Mouse (Mus musculus) lung, postnatal 4 days (tissue): Measurements from ENCODE around the gene D430042O09Rik.

Experiments used
- DNase-seq, 2 experiments: peaks; one replicate each; pipeline ENCODE4 v3.0.0; 2021

D430042O09Rik gene

GRCm38 (mm10) chr7:125741271-125741703 is 33.6 kb downstream of the D430042O09Rik start:
- DNase-seq = peak; percentile 30 to 74

GRCm38 (mm10) chr7:125744774-125745173 is 37.1 kb downstream of the D430042O09Rik start:
- no peak for DNase-seq

- DNase-seq = no peak
Observed at GRCm38 (mm10) chr7:125746621-125747315, 39.1 kb downstream of the D430042O09Rik start.

GRCm38 (mm10) chr7:125747316-125747690 is 39.6 kb downstream of the D430042O09Rik start:
- DNase-seq = peak in 1 of 2 experiments; percentile 18

GRCm38 (mm10) chr7:125748186-125748585 is 40.5 kb downstream of the D430042O09Rik start:
- DNase-seq = no peak

GRCm38 (mm10) chr7:125752699-125753325 is 45.1 kb downstream of the D430042O09Rik start:
- DNase-seq = no peak

- DNase-seq = no peak
Observed at GRCm38 (mm10) chr7:125753326-125753715, 45.6 kb downstream of the D430042O09Rik start.

GRCm38 (mm10) chr7:125756806-125757205 is 49.1 kb downstream of the D430042O09Rik start:
- DNase-seq = no peak

- DNase-seq = no peak
Observed at GRCm38 (mm10) chr7:125757896-125758623, 50.4 kb downstream of the D430042O09Rik start.

GRCm38 (mm10) chr7:125762289-125762688 is 54.6 kb downstream of the D430042O09Rik start:
- DNase-seq = no peak

- DNase-seq = no peak
Observed at GRCm38 (mm10) chr7:125762883-125763830, 55.5 kb downstream of the D430042O09Rik start.

GRCm38 (mm10) chr7:125764373-125764772 is 56.7 kb downstream of the D430042O09Rik start:
- DNase-seq = peak; percentile 48 to 86

GRCm38 (mm10) chr7:125766976-125767831 is 59.5 kb downstream of the D430042O09Rik start:
- DNase-seq = peak in 1 of 2 experiments; percentile 56

GRCm38 (mm10) chr7:125772961-125773571 is 65.4 kb downstream of the D430042O09Rik start:
- DNase-seq = peak; percentile 63 to 87

GRCm38 (mm10) chr7:125783206-125783605 is 75.5 kb downstream of the D430042O09Rik start:
- no peak for DNase-seq

- DNase-seq = no peak
Observed at GRCm38 (mm10) chr7:125786105-125786504, 78.4 kb downstream of the D430042O09Rik start.

- no peak for DNase-seq
Observed at GRCm38 (mm10) chr7:125787046-125787445, 79.4 kb downstream of the D430042O09Rik start.

- no peak for DNase-seq
Observed at GRCm38 (mm10) chr7:125790039-125790438, 82.4 kb downstream of the D430042O09Rik start.

- DNase-seq = no peak
Observed at GRCm38 (mm10) chr7:125806571-125806970, 98.9 kb downstream of the D430042O09Rik start.

- no peak for DNase-seq
Observed at GRCm38 (mm10) chr7:125808210-125808609, 100.5 kb downstream of the D430042O09Rik start.

GRCm38 (mm10) chr7:125812721-125813120 is 105.0 kb downstream of the D430042O09Rik start:
- DNase-seq = no peak
